In the genomic region with DNA sequence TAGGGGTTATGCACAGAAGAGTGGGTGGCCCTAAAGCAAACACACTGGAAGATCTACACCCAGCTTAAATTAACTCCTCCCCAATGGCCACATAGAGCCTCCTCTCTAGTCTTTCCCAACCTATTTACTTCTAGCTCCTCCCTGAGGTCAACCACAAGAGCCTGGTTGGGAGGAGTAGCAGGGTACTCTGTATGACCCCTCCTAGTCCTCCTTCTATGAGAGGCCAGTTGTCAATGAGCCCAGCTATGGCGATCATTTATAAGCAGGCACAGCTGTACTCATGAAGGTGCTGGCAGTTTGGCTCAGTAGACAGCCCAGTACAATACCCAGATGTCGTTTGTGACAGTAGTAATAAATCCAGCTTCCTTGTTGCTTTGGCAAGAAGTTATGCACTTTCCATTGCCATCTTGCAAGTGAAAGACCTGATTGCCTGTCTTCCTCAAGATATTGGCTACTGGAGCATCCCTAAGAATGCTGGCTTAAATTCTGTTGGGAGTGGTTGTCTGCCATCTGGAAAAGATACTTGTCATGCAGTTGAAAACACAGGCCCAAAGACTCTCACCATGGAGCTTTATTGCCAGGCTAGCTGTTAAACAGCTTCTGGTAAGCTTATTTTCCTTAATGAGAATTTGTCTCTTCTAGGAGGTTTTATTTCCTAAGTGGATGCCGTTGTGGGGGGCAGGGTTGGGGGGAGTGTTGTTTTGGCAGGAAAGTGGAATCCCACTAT, we compare ENCODE assay signal across 22 mouse cellular contexts. TPM values are rescaled to one million over a fixed set of nuclear protein-coding genes. Genes with fewer than 3 reads are reported as not detected.
DNase-seq lines count a peak whose midpoint lies in the region; ATAC-seq lines count a peak whose summit lies in the region.
"Had no signal": no experiment of that assay in that cellular context is flagged by ENCODE, and none has a peak within 500 bp of the region (broad histone marks: within the 10 kb centered on the region; RNA-seq: fewer than 3 reads in every experiment).

No protein-coding gene starts in this region.

- H3K27ac ChIP-seq in forebrain, embryonic 13.5 days, result no peak overlapping the region
- no peak overlapping the region for H3K27ac ChIP-seq in forebrain, embryonic 10.5 days
- H3K27ac ChIP-seq in hindbrain, embryonic 16.5 days (ENCODE audit: low read depth, low read length), result no peak overlapping the region
- H3K27ac ChIP-seq in hindbrain, embryonic 11.5 days (ENCODE audit: low read depth, low read length), result no peak overlapping the region
- no peak overlapping the region for H3K27ac ChIP-seq in midbrain, embryonic 16.5 days (ENCODE audit: low read length)
- H3K27ac ChIP-seq in midbrain, embryonic 10.5 days (replicated peaks), result no peak overlapping the region
- H3K27ac ChIP-seq: hindbrain, embryonic 14.5 days; limb, embryonic 12.5 days; macrophage; neural tube, embryonic 12.5 days had no signal

- H3K27me3 ChIP-seq in forebrain, embryonic 13.5 days, result no peaks in the 10 kb centered on the region
- H3K27me3 ChIP-seq in forebrain, embryonic 10.5 days (ENCODE audit: poor library complexity, severe bottlenecking), result no peaks in the 10 kb centered on the region
- no peaks in the 10 kb centered on the region for H3K27me3 ChIP-seq in hindbrain, embryonic 16.5 days (replicated peaks; ENCODE audit: control insufficient read depth, insufficient read depth, low read length)
- no peaks in the 10 kb centered on the region for H3K27me3 ChIP-seq in hindbrain, embryonic 11.5 days (ENCODE audit: control insufficient read depth, insufficient read depth, low read length)
- no peaks in the 10 kb centered on the region for H3K27me3 ChIP-seq in midbrain, embryonic 16.5 days (ENCODE audit: control insufficient read depth, insufficient read depth, low read depth, low read length)
- no peaks in the 10 kb centered on the region for H3K27me3 ChIP-seq in midbrain, embryonic 10.5 days (ENCODE audit: low read depth, poor library complexity, severe bottlenecking)
- H3K27me3 ChIP-seq: CH12.LX; limb, embryonic 12.5 days; neural tube, embryonic 12.5 days had no signal

- H3K9ac ChIP-seq in forebrain, embryonic 13.5 days, result no peak overlapping the region
- H3K9ac ChIP-seq in hindbrain, embryonic 16.5 days (ENCODE audit: low read depth, low read length), result no peak overlapping the region
- H3K9ac ChIP-seq in hindbrain, embryonic 11.5 days (ENCODE audit: low read depth, low read length), result no peak overlapping the region
- H3K9ac ChIP-seq in midbrain, embryonic 16.5 days (ENCODE audit: low read depth, low read length), result no peak overlapping the region
- H3K9ac ChIP-seq: hindbrain, embryonic 14.5 days; limb, embryonic 12.5 days; neural tube, embryonic 12.5 days had no signal

- H3K4me3 ChIP-seq in forebrain, embryonic 13.5 days, result no peak overlapping the region
- no peak overlapping the region for H3K4me3 ChIP-seq in forebrain, embryonic 10.5 days
- no peak overlapping the region for H3K4me3 ChIP-seq in hindbrain, embryonic 16.5 days (ENCODE audit: low read length)
- no peak overlapping the region for H3K4me3 ChIP-seq in hindbrain, embryonic 11.5 days (ENCODE audit: low read depth, low read length)
- no peak overlapping the region for H3K4me3 ChIP-seq in midbrain, embryonic 16.5 days (ENCODE audit: low read depth, low read length)
- no peak overlapping the region for H3K4me3 ChIP-seq in midbrain, embryonic 10.5 days
- H3K4me3 ChIP-seq: erythroblast, embryonic 14.5 days; limb, embryonic 12.5 days; neural tube, embryonic 12.5 days had no signal

- no peaks in the 10 kb centered on the region for H3K9me3 ChIP-seq in forebrain, embryonic 13.5 days (replicated peaks)
- no peaks in the 10 kb centered on the region for H3K9me3 ChIP-seq in forebrain, embryonic 10.5 days
- no peaks in the 10 kb centered on the region for H3K9me3 ChIP-seq in hindbrain, embryonic 16.5 days (ENCODE audit: control insufficient read depth, low read length)
- no peaks in the 10 kb centered on the region for H3K9me3 ChIP-seq in hindbrain, embryonic 11.5 days (ENCODE audit: control insufficient read depth, low read length)
- H3K9me3 ChIP-seq in midbrain, embryonic 16.5 days (replicated peaks; ENCODE audit: control insufficient read depth, low read length, poor library complexity, severe bottlenecking), result no peaks in the 10 kb centered on the region
- no peaks in the 10 kb centered on the region for H3K9me3 ChIP-seq in midbrain, embryonic 10.5 days (replicated peaks)
- H3K9me3 ChIP-seq: limb, embryonic 12.5 days; neural tube, embryonic 12.5 days had no signal

- H3K36me3 ChIP-seq in forebrain, embryonic 13.5 days (ENCODE audit: poor library complexity, severe bottlenecking), result peaks cover 19% of the 10 kb centered on the region
- H3K36me3 ChIP-seq in forebrain, embryonic 10.5 days (replicated peaks), result peaks cover 30% of the 10 kb centered on the region
- peaks cover 9% of the 10 kb centered on the region for H3K36me3 ChIP-seq in hindbrain, embryonic 16.5 days (ENCODE audit: control insufficient read depth, insufficient read depth, low read length)
- 0 out of 2 replicates have a peak, but pooled peaks cover 2% of the 10 kb centered on the region for H3K36me3 ChIP-seq in hindbrain, embryonic 11.5 days (ENCODE audit: control insufficient read depth, insufficient read depth, low read length)
- 0 out of 2 replicates have a peak, but pooled peaks cover 8% of the 10 kb centered on the region for H3K36me3 ChIP-seq in midbrain, embryonic 16.5 days (ENCODE audit: control insufficient read depth, insufficient read depth, low read length)
- H3K36me3 ChIP-seq in midbrain, embryonic 10.5 days, result peaks cover 25% of the 10 kb centered on the region

- ATAC-seq in forebrain, embryonic 13.5 days, result 0 out of 2 replicates have a peak, but pooled peaks have one; percentile 34
- ATAC-seq in hindbrain, embryonic 16.5 days, result peak; percentile 56; the same call in 1 of the 2 replicates
- ATAC-seq in hindbrain, embryonic 11.5 days (ENCODE audit: low FRiP score), result no peak; the same call in 1 of the 2 replicates
- ATAC-seq in midbrain, embryonic 16.5 days, result 0 out of 2 replicates have a peak, but pooled peaks have one; percentile 14

- no peaks in the 10 kb centered on the region for H3K4me1 ChIP-seq in forebrain, embryonic 13.5 days
- no peaks in the 10 kb centered on the region for H3K4me1 ChIP-seq in forebrain, embryonic 10.5 days
- H3K4me1 ChIP-seq in hindbrain, embryonic 16.5 days (ENCODE audit: control insufficient read depth, insufficient read depth, low read depth, low read length), result no peaks in the 10 kb centered on the region
- no peaks in the 10 kb centered on the region for H3K4me1 ChIP-seq in hindbrain, embryonic 11.5 days (replicated peaks; ENCODE audit: control insufficient read depth, insufficient read depth, low read length)
- no peaks in the 10 kb centered on the region for H3K4me1 ChIP-seq in midbrain, embryonic 16.5 days (ENCODE audit: control insufficient read depth, insufficient read depth, low read length)
- no peaks in the 10 kb centered on the region for H3K4me1 ChIP-seq in midbrain, embryonic 10.5 days
- H3K4me1 ChIP-seq: neural tube, embryonic 12.5 days had no signal

- no peak overlapping the region for H3K4me2 ChIP-seq in forebrain, embryonic 13.5 days
- H3K4me2 ChIP-seq in hindbrain, embryonic 16.5 days (ENCODE audit: low read length), result no peak overlapping the region
- no peak overlapping the region for H3K4me2 ChIP-seq in hindbrain, embryonic 11.5 days (replicated peaks; ENCODE audit: low read depth, low read length)
- no peak overlapping the region for H3K4me2 ChIP-seq in midbrain, embryonic 16.5 days (ENCODE audit: low read length)
- H3K4me2 ChIP-seq: hindbrain, embryonic 14.5 days; limb, embryonic 12.5 days; neural tube, embryonic 12.5 days had no signal

- no peak for DNase-seq in forebrain, embryonic 10.5 days (ENCODE audit: extremely low spot score, low spot score)
- DNase-seq in hindbrain, embryonic 11.5 days (ENCODE audit: low spot score), result no peak
- no peak for DNase-seq in midbrain, embryonic 10.5 days (ENCODE audit: low spot score)
- DNase-seq in kidney, adult 11 months, result no peak
- DNase-seq in B cell, adult 2 months, result no peak
- DNase-seq: adrenal gland, postnatal 10 days; cerebellum, adult 18-20 months; kidney, adult 8-10 months; kidney, postnatal 25 days; layer of hippocampus, adult 9-11 months; lung, adult 2 months; thymus, postnatal 4 days had no signal

- WGBS in forebrain, embryonic 13.5 days, result 89% methylated on average over 3 of the region's 3 CpGs
- 93% methylated on average over 3 of the region's 3 CpGs for WGBS in forebrain, embryonic 10.5 days
- 74% methylated on average over 3 of the region's 3 CpGs for WGBS in hindbrain, embryonic 16.5 days
- 89% methylated on average over 3 of the region's 3 CpGs for WGBS in hindbrain, embryonic 11.5 days
- 92% methylated on average over 3 of the region's 3 CpGs for WGBS in midbrain, embryonic 16.5 days
- WGBS in midbrain, embryonic 10.5 days, result 88% methylated on average over 3 of the region's 3 CpGs

RNA-seq across cellular contexts. Expression of a gene that starts 10.2 kb away (rescaled TPM):
- 0.19 and 0.40 TPM in 2 replicates for polyA plus RNA-seq in forebrain, embryonic 13.5 days (2015; fragmentation: Nextera tagmentation; extraction: Ambion mirVana)
- polyA plus RNA-seq in forebrain, embryonic 10.5 days (2016; fragmentation: Nextera tagmentation; extraction: Ambion mirVana), result not detected in 2 replicates
- 0.79 and 0.90 TPM in 2 replicates for polyA plus RNA-seq in hindbrain, embryonic 16.5 days (2015; fragmentation: Nextera tagmentation; extraction: Ambion mirVana)
- 0.36 and 0.86 TPM in 2 replicates for polyA plus RNA-seq in hindbrain, embryonic 11.5 days (2014; fragmentation: Nextera tagmentation; extraction: Ambion mirVana)
- 1.1 and 1.6 TPM in 2 replicates for polyA plus RNA-seq in midbrain, embryonic 16.5 days (2015; fragmentation: Nextera tagmentation; extraction: Ambion mirVana)
- polyA plus RNA-seq in midbrain, embryonic 10.5 days (2016; fragmentation: Nextera tagmentation; extraction: Ambion mirVana), result 0.06 and 0.10 TPM in 2 replicates
- polyA plus RNA-seq: erythroblast, embryonic 14.5 days; heart, postnatal 0 days; macrophage had no signal

RNA-seq across cellular contexts. Expression of a gene that starts 27.4 kb away (rescaled TPM):
- polyA plus RNA-seq in forebrain, embryonic 13.5 days (2015; fragmentation: Nextera tagmentation; extraction: Ambion mirVana), result 173 and 174 TPM in 2 replicates
- polyA plus RNA-seq in forebrain, embryonic 10.5 days (2016; fragmentation: Nextera tagmentation; extraction: Ambion mirVana), result 151 and 170 TPM in 2 replicates
- 124 and 133 TPM in 2 replicates for polyA plus RNA-seq in hindbrain, embryonic 16.5 days (2015; fragmentation: Nextera tagmentation; extraction: Ambion mirVana)
- polyA plus RNA-seq in hindbrain, embryonic 11.5 days (2014; fragmentation: Nextera tagmentation; extraction: Ambion mirVana), result 153 and 157 TPM in 2 replicates
- 136 and 144 TPM in 2 replicates for polyA plus RNA-seq in midbrain, embryonic 16.5 days (2015; fragmentation: Nextera tagmentation; extraction: Ambion mirVana)
- 143 and 171 TPM in 2 replicates for polyA plus RNA-seq in midbrain, embryonic 10.5 days (2016; fragmentation: Nextera tagmentation; extraction: Ambion mirVana)
